Mouse (Mus musculus): ENCODE measurements around the gene Slc16a13. TPM values are rescaled to one million over a fixed set of nuclear protein-coding genes. Genes with fewer than 3 reads are reported as not detected.

The Slc16a13 gene
- polyA plus RNA-seq, 1 experiment, result 4.8 TPM

GRCm38 (mm10) chr11:70226602-70226890 lies 5.7 kb upstream of the Slc16a13 start:
- TF ChIP-seq MYOG (IDR thresholded peaks at IDR 0.05; ENCODE audit: control insufficient read depth in 1 of 3, insufficient read depth in 1 of 3, insufficient read length in 2 of 3, low read depth in 2 of 3) (no peak), CEBPB (IDR thresholded peaks at IDR 0.05; ENCODE audit: insufficient read depth, poor library complexity, severe bottlenecking) (no peak), MAX (IDR thresholded peaks at IDR 0.05; ENCODE audit: low read depth) (no peak), SRF (IDR thresholded peaks at IDR 0.05; ENCODE audit: control insufficient read depth, insufficient read length, low read depth) (no peak), TCF3 (IDR thresholded peaks at IDR 0.05; ENCODE audit: insufficient read length, low read depth) (no peak), REST (IDR thresholded peaks at IDR 0.05; ENCODE audit: insufficient read depth, insufficient read length) (no peak), USF1 (IDR thresholded peaks at IDR 0.05; ENCODE audit: low read depth) (no peak), POLR2AphosphoS2 (IDR thresholded peaks at IDR 0.05; ENCODE audit: insufficient read length, low read depth) (no peak), MYOD1 (IDR thresholded peaks at IDR 0.05; ENCODE audit: control insufficient read depth in 1 of 3, insufficient read length in 2 of 3, low read depth in 2 of 3) (no peak), TCF12 (IDR thresholded peaks at IDR 0.05; ENCODE audit: insufficient read depth, poor library complexity, severe bottlenecking) (no peak), POLR2A (IDR thresholded peaks at IDR 0.05; ENCODE audit: insufficient read length, low read depth) (no peak), E2F4 (IDR thresholded peaks at IDR 0.05; ENCODE audit: insufficient read depth) (no peak)
- H3K4me2 ChIP-seq (ENCODE audit: low read depth), result no peak overlapping the region
- no peak overlapping the region for H3ac ChIP-seq (ENCODE audit: control insufficient read depth, insufficient read length)
- peaks cover 8% of the 10 kb centered on the region for H3K79me2 ChIP-seq (ENCODE audit: control insufficient read depth, insufficient read depth)
- H3K4me3 ChIP-seq, result no peak overlapping the region
- H3K27me3 ChIP-seq (ENCODE audit: control insufficient read depth, insufficient read depth, insufficient read length), result no peaks in the 10 kb centered on the region
- no peaks in the 10 kb centered on the region for H3K36me3 ChIP-seq (ENCODE audit: control insufficient read depth, insufficient read depth)

GRCm38 (mm10) chr11:70225798-70226601 lies 5.1 kb upstream of the Slc16a13 start:
- Histone ChIP-seq H3K36me3 (ENCODE audit: control insufficient read depth, insufficient read depth) (no peaks in the 10 kb centered on the region), H3K4me2 (ENCODE audit: low read depth) (no peak overlapping the region), H3ac (ENCODE audit: control insufficient read depth, insufficient read length) (no peak overlapping the region), H3K27me3 (ENCODE audit: control insufficient read depth, insufficient read depth, insufficient read length) (no peaks in the 10 kb centered on the region), H3K79me2 (ENCODE audit: control insufficient read depth, insufficient read depth) (peaks cover 8% of the 10 kb centered on the region), H3K4me3 (no peak overlapping the region)
- TF ChIP-seq POLR2AphosphoS2 (IDR thresholded peaks at IDR 0.05; ENCODE audit: insufficient read length, low read depth), result no peak
- no peak for TF ChIP-seq E2F4 (IDR thresholded peaks at IDR 0.05; ENCODE audit: insufficient read depth)
- no peak for TF ChIP-seq MYOG (IDR thresholded peaks at IDR 0.05; ENCODE audit: control insufficient read depth in 1 of 3, insufficient read depth in 1 of 3, insufficient read length in 2 of 3, low read depth in 2 of 3)
- no peak for TF ChIP-seq SRF (IDR thresholded peaks at IDR 0.05; ENCODE audit: control insufficient read depth, insufficient read length, low read depth)
- TF ChIP-seq MAX (IDR thresholded peaks at IDR 0.05; ENCODE audit: low read depth), result no peak
- TF ChIP-seq TCF3 (IDR thresholded peaks at IDR 0.05; ENCODE audit: insufficient read length, low read depth), result no peak
- TF ChIP-seq REST (IDR thresholded peaks at IDR 0.05; ENCODE audit: insufficient read depth, insufficient read length), result no peak
- TF ChIP-seq POLR2A (IDR thresholded peaks at IDR 0.05; ENCODE audit: insufficient read length, low read depth), result no peak
- no peak for TF ChIP-seq CEBPB (IDR thresholded peaks at IDR 0.05; ENCODE audit: insufficient read depth, poor library complexity, severe bottlenecking)
- no peak for TF ChIP-seq USF1 (IDR thresholded peaks at IDR 0.05; ENCODE audit: low read depth)
- no peak for TF ChIP-seq MYOD1 (IDR thresholded peaks at IDR 0.05; ENCODE audit: control insufficient read depth in 1 of 3, insufficient read length in 2 of 3, low read depth in 2 of 3)
- no peak for TF ChIP-seq TCF12 (IDR thresholded peaks at IDR 0.05; ENCODE audit: insufficient read depth, poor library complexity, severe bottlenecking)

- Histone ChIP-seq H3K4me3 (no peak overlapping the region), H3ac (ENCODE audit: control insufficient read depth, insufficient read length) (no peak overlapping the region), H3K79me2 (ENCODE audit: control insufficient read depth, insufficient read depth) (peaks cover 7% of the 10 kb centered on the region), H3K27me3 (ENCODE audit: control insufficient read depth, insufficient read depth, insufficient read length) (no peaks in the 10 kb centered on the region), H3K36me3 (ENCODE audit: control insufficient read depth, insufficient read depth) (no peaks in the 10 kb centered on the region), H3K4me2 (ENCODE audit: low read depth) (no peak overlapping the region)
- TF ChIP-seq POLR2A (IDR thresholded peaks at IDR 0.05; ENCODE audit: insufficient read length, low read depth) (no peak), MYOD1 (IDR thresholded peaks at IDR 0.05; ENCODE audit: control insufficient read depth in 1 of 3, insufficient read length in 2 of 3, low read depth in 2 of 3) (no peak), SRF (IDR thresholded peaks at IDR 0.05; ENCODE audit: control insufficient read depth, insufficient read length, low read depth) (no peak), MYOG (IDR thresholded peaks at IDR 0.05; ENCODE audit: control insufficient read depth in 1 of 3, insufficient read depth in 1 of 3, insufficient read length in 2 of 3, low read depth in 2 of 3) (no peak), TCF12 (IDR thresholded peaks at IDR 0.05; ENCODE audit: insufficient read depth, poor library complexity, severe bottlenecking) (no peak), POLR2AphosphoS2 (IDR thresholded peaks at IDR 0.05; ENCODE audit: insufficient read length, low read depth) (no peak), REST (IDR thresholded peaks at IDR 0.05; ENCODE audit: insufficient read depth, insufficient read length) (no peak), MAX (IDR thresholded peaks at IDR 0.05; ENCODE audit: low read depth) (no peak), CEBPB (IDR thresholded peaks at IDR 0.05; ENCODE audit: insufficient read depth, poor library complexity, severe bottlenecking) (no peak), E2F4 (IDR thresholded peaks at IDR 0.05; ENCODE audit: insufficient read depth) (no peak), TCF3 (IDR thresholded peaks at IDR 0.05; ENCODE audit: insufficient read length, low read depth) (no peak), USF1 (IDR thresholded peaks at IDR 0.05; ENCODE audit: low read depth) (no peak)
Observed at GRCm38 (mm10) chr11:70223724-70224123, 2.9 kb upstream of the Slc16a13 start.

GRCm38 (mm10) chr11:70221603-70222500 lies 988 bp upstream of the Slc16a13 start:
- Histone ChIP-seq H3K4me2 (ENCODE audit: low read depth) (peak overlapping the region; percentile 100), H3K4me3 (peak overlapping the region; percentile 59), H3K36me3 (ENCODE audit: control insufficient read depth, insufficient read depth) (no peaks in the 10 kb centered on the region), H3K79me2 (ENCODE audit: control insufficient read depth, insufficient read depth) (no peaks in the 10 kb centered on the region), H3ac (ENCODE audit: control insufficient read depth, insufficient read length) (peak overlapping the region; percentile 0), H3K27me3 (ENCODE audit: control insufficient read depth, insufficient read depth, insufficient read length) (no peaks in the 10 kb centered on the region)
- no peak for TF ChIP-seq MAX (IDR thresholded peaks at IDR 0.05; ENCODE audit: low read depth)
- no peak for TF ChIP-seq SRF (IDR thresholded peaks at IDR 0.05; ENCODE audit: control insufficient read depth, insufficient read length, low read depth)
- no peak for TF ChIP-seq CEBPB (IDR thresholded peaks at IDR 0.05; ENCODE audit: insufficient read depth, poor library complexity, severe bottlenecking)
- no peak for TF ChIP-seq TCF12 (IDR thresholded peaks at IDR 0.05; ENCODE audit: insufficient read depth, poor library complexity, severe bottlenecking)
- no peak for TF ChIP-seq REST (IDR thresholded peaks at IDR 0.05; ENCODE audit: insufficient read depth, insufficient read length)
- no peak for TF ChIP-seq TCF3 (IDR thresholded peaks at IDR 0.05; ENCODE audit: insufficient read length, low read depth)

All from myocyte (in vitro differentiated cells).